Mouse (Mus musculus): Measurements from ENCODE around the gene Tbcd.

DNA sequence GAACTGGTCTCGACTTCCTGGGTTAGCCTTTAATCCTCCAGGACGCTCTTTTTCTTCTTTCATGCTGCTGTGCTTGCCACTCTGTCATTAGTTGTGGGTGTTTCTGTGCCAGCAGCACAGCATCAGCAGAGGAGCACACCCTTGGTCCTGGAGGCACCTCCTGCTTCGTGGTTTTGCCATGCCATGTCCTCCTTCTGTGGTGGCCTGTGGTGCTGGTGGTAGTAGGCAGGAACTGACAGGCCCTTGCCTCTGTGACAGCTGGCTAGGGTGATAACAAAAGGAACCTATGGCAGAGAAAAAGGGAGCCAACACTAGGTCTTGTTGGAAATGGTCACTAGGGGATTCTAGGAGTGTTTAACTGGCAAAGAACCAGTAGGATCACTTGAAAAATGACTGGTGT is 78.0 kb downstream of the Tbcd start:
- TF ChIP-seq CTCF (IDR thresholded peaks at IDR 0.05; ENCODE audit: insufficient read depth, low read depth, low read length) (no peak), POLR2A (IDR thresholded peaks at IDR 0.05; ENCODE audit: insufficient read depth, low read depth, low read length) (no peak)
